Mouse (Mus musculus): ENCODE data around the gene Nup107. TPM values are rescaled to one million over a fixed set of nuclear protein-coding genes. Genes with fewer than 3 reads are reported as not detected.

Gene Nup107
- polyA plus RNA-seq, 1 experiment from 2014 or later: 30.0 TPM

GRCm38 (mm10) chr10:117797106-117797505 lies 4.6 kb upstream of the Nup107 start:
- ATAC-seq (ENCODE audit: low read depth): no peak
- H3K4me2 ChIP-seq (ENCODE audit: low read depth, low read length): no peak overlapping the region
- H3K4me1 ChIP-seq (ENCODE audit: control insufficient read depth, low read depth, low read length): peaks cover 5% of the 10 kb centered on the region
- H3K9me3 ChIP-seq (replicated peaks; ENCODE audit: control insufficient read depth, low read length): no peaks in the 10 kb centered on the region
- no peak overlapping the region for H3K9ac ChIP-seq (ENCODE audit: low read depth, low read length)
- no peak overlapping the region for H3K27ac ChIP-seq (ENCODE audit: low read length)
- H3K36me3 ChIP-seq (ENCODE audit: control insufficient read depth, insufficient read depth): no peaks in the 10 kb centered on the region
- 80% methylated on average over 12 of the region's 12 CpGs for WGBS (ENCODE audit: insufficient replicate concordance)
- H3K27me3 ChIP-seq (ENCODE audit: control insufficient read depth, insufficient read depth, low read depth, low read length): no peaks in the 10 kb centered on the region
- no peak overlapping the region for H3K4me3 ChIP-seq (ENCODE audit: low read depth, low read length)

GRCm38 (mm10) chr10:117796181-117796580 lies 3.7 kb upstream of the Nup107 start:
- no peak for ATAC-seq (ENCODE audit: low read depth)
- Histone ChIP-seq H3K4me1 (ENCODE audit: control insufficient read depth, low read depth, low read length) (peaks cover 13% of the 10 kb centered on the region), H3K4me3 (ENCODE audit: low read depth, low read length) (no peak overlapping the region), H3K4me2 (ENCODE audit: low read depth, low read length) (no peak overlapping the region), H3K27ac (ENCODE audit: low read length) (no peak overlapping the region), H3K9ac (ENCODE audit: low read depth, low read length) (no peak overlapping the region), H3K27me3 (ENCODE audit: control insufficient read depth, insufficient read depth, low read depth, low read length) (no peaks in the 10 kb centered on the region), H3K9me3 (replicated peaks; ENCODE audit: control insufficient read depth, low read length) (no peaks in the 10 kb centered on the region), H3K36me3 (ENCODE audit: control insufficient read depth, insufficient read depth) (no peaks in the 10 kb centered on the region)
- 85% methylated on average over 7 of the region's 7 CpGs for WGBS (ENCODE audit: insufficient replicate concordance)

- no peaks in the 10 kb centered on the region for H3K9me3 ChIP-seq (replicated peaks; ENCODE audit: control insufficient read depth, low read length)
- H3K4me1 ChIP-seq (ENCODE audit: control insufficient read depth, low read depth, low read length): peaks cover 16% of the 10 kb centered on the region
- H3K36me3 ChIP-seq (ENCODE audit: control insufficient read depth, insufficient read depth): no peaks in the 10 kb centered on the region
- 62% methylated on average over 4 of the region's 4 CpGs for whole genome bisulfite sequencing (ENCODE audit: insufficient replicate concordance)
- H3K27ac ChIP-seq (ENCODE audit: low read length): no peak overlapping the region
- H3K27me3 ChIP-seq (ENCODE audit: control insufficient read depth, insufficient read depth, low read depth, low read length): no peaks in the 10 kb centered on the region
- no peak for ATAC-seq (ENCODE audit: low read depth)
- H3K9ac ChIP-seq (ENCODE audit: low read depth, low read length): no peak overlapping the region
- no peak overlapping the region for H3K4me2 ChIP-seq (ENCODE audit: low read depth, low read length)
- H3K4me3 ChIP-seq (ENCODE audit: low read depth, low read length): no peak overlapping the region
Measured at GRCm38 (mm10) chr10:117795206-117795605, 2.7 kb upstream of the Nup107 start.

- 52% methylated on average over 11 of the region's 11 CpGs for WGBS (ENCODE audit: insufficient replicate concordance)
- H3K4me2 ChIP-seq (ENCODE audit: low read depth, low read length): peak overlapping the region; percentile 77
- H3K4me3 ChIP-seq (ENCODE audit: low read depth, low read length): peak overlapping the region; percentile 66
- peaks cover 16% of the 10 kb centered on the region for H3K4me1 ChIP-seq (ENCODE audit: control insufficient read depth, low read depth, low read length)
- H3K36me3 ChIP-seq (ENCODE audit: control insufficient read depth, insufficient read depth): no peaks in the 10 kb centered on the region; the same call in 1 of the 2 replicates
- peak overlapping the region; percentile 59; the same call in 1 of the 2 replicates for H3K9ac ChIP-seq (ENCODE audit: low read depth, low read length)
- H3K27me3 ChIP-seq (ENCODE audit: control insufficient read depth, insufficient read depth, low read depth, low read length): no peaks in the 10 kb centered on the region
- no peak for ATAC-seq (ENCODE audit: low read depth)
- no peaks in the 10 kb centered on the region for H3K9me3 ChIP-seq (replicated peaks; ENCODE audit: control insufficient read depth, low read length)
- peak overlapping the region; percentile 78 for H3K27ac ChIP-seq (ENCODE audit: low read length)
Measured at GRCm38 (mm10) chr10:117793436-117794030, 1.0 kb upstream of the Nup107 start.

GRCm38 (mm10) chr10:117791171-117791470 lies 1.4 kb downstream of the Nup107 start:
- WGBS (ENCODE audit: insufficient replicate concordance): 68% methylated on average over 2 of the region's 2 CpGs
- Histone ChIP-seq H3K4me1 (ENCODE audit: control insufficient read depth, low read depth, low read length) (peaks cover 16% of the 10 kb centered on the region), H3K4me2 (ENCODE audit: low read depth, low read length) (peak overlapping the region; percentile 81), H3K4me3 (ENCODE audit: low read depth, low read length) (peak overlapping the region; percentile 68), H3K9me3 (replicated peaks; ENCODE audit: control insufficient read depth, low read length) (no peaks in the 10 kb centered on the region), H3K27ac (ENCODE audit: low read length) (no peak overlapping the region), H3K36me3 (ENCODE audit: control insufficient read depth, insufficient read depth) (peaks cover 13% of the 10 kb centered on the region), H3K9ac (ENCODE audit: low read depth, low read length) (peak overlapping the region; percentile 74), H3K27me3 (ENCODE audit: control insufficient read depth, insufficient read depth, low read depth, low read length) (no peaks in the 10 kb centered on the region)
- no peak for ATAC-seq (ENCODE audit: low read depth)

GRCm38 (mm10) chr10:117790421-117791170 lies 1.9 kb downstream of the Nup107 start:
- H3K4me3 ChIP-seq (ENCODE audit: low read depth, low read length): no peak overlapping the region
- H3K36me3 ChIP-seq (ENCODE audit: control insufficient read depth, insufficient read depth): peaks cover 14% of the 10 kb centered on the region
- H3K27me3 ChIP-seq (ENCODE audit: control insufficient read depth, insufficient read depth, low read depth, low read length): no peaks in the 10 kb centered on the region
- no peak overlapping the region for H3K9ac ChIP-seq (ENCODE audit: low read depth, low read length)
- WGBS (ENCODE audit: insufficient replicate concordance): 85% methylated on average over 17 of the region's 17 CpGs
- peak overlapping the region; percentile 81; the same call in 1 of the 2 replicates for H3K4me2 ChIP-seq (ENCODE audit: low read depth, low read length)
- H3K9me3 ChIP-seq (replicated peaks; ENCODE audit: control insufficient read depth, low read length): no peaks in the 10 kb centered on the region
- ATAC-seq (ENCODE audit: low read depth): no peak
- H3K27ac ChIP-seq (ENCODE audit: low read length): no peak overlapping the region
- peaks cover 16% of the 10 kb centered on the region for H3K4me1 ChIP-seq (ENCODE audit: control insufficient read depth, low read depth, low read length)

- WGBS (ENCODE audit: insufficient replicate concordance): 89% methylated on average over 1 of the region's 1 CpGs
- Histone ChIP-seq H3K4me2 (ENCODE audit: low read depth, low read length) (no peak overlapping the region), H3K4me3 (ENCODE audit: low read depth, low read length) (no peak overlapping the region), H3K4me1 (ENCODE audit: control insufficient read depth, low read depth, low read length) (peaks cover 16% of the 10 kb centered on the region), H3K27ac (ENCODE audit: low read length) (no peak overlapping the region), H3K9me3 (replicated peaks; ENCODE audit: control insufficient read depth, low read length) (no peaks in the 10 kb centered on the region), H3K36me3 (ENCODE audit: control insufficient read depth, insufficient read depth) (peaks cover 14% of the 10 kb centered on the region), H3K27me3 (ENCODE audit: control insufficient read depth, insufficient read depth, low read depth, low read length) (no peaks in the 10 kb centered on the region), H3K9ac (ENCODE audit: low read depth, low read length) (no peak overlapping the region)
- no peak for ATAC-seq (ENCODE audit: low read depth)
Measured at GRCm38 (mm10) chr10:117790011-117790410, 2.5 kb downstream of the Nup107 start.

GRCm38 (mm10) chr10:117784646-117785045 lies 7.9 kb downstream of the Nup107 start:
- no peaks in the 10 kb centered on the region for H3K9me3 ChIP-seq (replicated peaks; ENCODE audit: control insufficient read depth, low read length)
- no peak overlapping the region for H3K4me2 ChIP-seq (ENCODE audit: low read depth, low read length)
- ATAC-seq (ENCODE audit: low read depth): no peak
- peaks cover 48% of the 10 kb centered on the region for H3K36me3 ChIP-seq (ENCODE audit: control insufficient read depth, insufficient read depth)
- H3K27ac ChIP-seq (ENCODE audit: low read length): no peak overlapping the region
- no peaks in the 10 kb centered on the region for H3K27me3 ChIP-seq (ENCODE audit: control insufficient read depth, insufficient read depth, low read depth, low read length)
- 64% methylated on average over 7 of the region's 7 CpGs for WGBS (ENCODE audit: insufficient replicate concordance)
- H3K9ac ChIP-seq (ENCODE audit: low read depth, low read length): no peak overlapping the region
- no peak overlapping the region for H3K4me3 ChIP-seq (ENCODE audit: low read depth, low read length)
- no peaks in the 10 kb centered on the region for H3K4me1 ChIP-seq (ENCODE audit: control insufficient read depth, low read depth, low read length)

- Histone ChIP-seq H3K9ac (ENCODE audit: low read depth, low read length) (no peak overlapping the region), H3K9me3 (replicated peaks; ENCODE audit: control insufficient read depth, low read length) (no peaks in the 10 kb centered on the region), H3K4me2 (ENCODE audit: low read depth, low read length) (no peak overlapping the region), H3K4me3 (ENCODE audit: low read depth, low read length) (no peak overlapping the region), H3K4me1 (ENCODE audit: control insufficient read depth, low read depth, low read length) (no peaks in the 10 kb centered on the region), H3K27ac (ENCODE audit: low read length) (no peak overlapping the region), H3K36me3 (ENCODE audit: control insufficient read depth, insufficient read depth) (peaks cover 52% of the 10 kb centered on the region), H3K27me3 (ENCODE audit: control insufficient read depth, insufficient read depth, low read depth, low read length) (no peaks in the 10 kb centered on the region)
- no peak for ATAC-seq (ENCODE audit: low read depth)
- 84% methylated on average over 13 of the region's 13 CpGs for WGBS (ENCODE audit: insufficient replicate concordance)
Measured at GRCm38 (mm10) chr10:117783786-117784420, 8.6 kb downstream of the Nup107 start.

All from liver, embryonic 16.5 days (tissue).